Mouse (Mus musculus): Measurements from ENCODE around the gene Krtap10-4. TPM values are rescaled to one million over a fixed set of nuclear protein-coding genes. Genes with fewer than 3 reads are reported as not detected.
A peak's percentile ranks its signal among the peaks of the same experiment; 100 is the strongest.
"Not testable (repeated sequence)": the region's sequence is repeated elsewhere in the genome, so short reads cannot be mapped to it uniquely, and the experiment has no call there.

Krtap10-4 gene
- polyA plus RNA-seq, 1 experiment from 2014 or later = not detected

- Histone ChIP-seq H3K4me3 (replicated peaks; ENCODE audit: low read depth, low read length) (no peak within 1 kb of the TSS), H3K27ac (replicated peaks; ENCODE audit: low read depth, low read length) (peak within 1 kb of the TSS; percentile 37; the same call in 1 of the 2 replicates), H3K4me1 (ENCODE audit: control insufficient read depth, insufficient read depth, low read length) (no peaks in the 10 kb centered on the region), H3K36me3 (ENCODE audit: control insufficient read depth, insufficient read depth, low read length) (no peaks in the 10 kb centered on the region), H3K9me3 (ENCODE audit: control insufficient read depth, low read length) (no peaks in the 10 kb centered on the region), H3K4me2 (ENCODE audit: low read length) (no peak within 1 kb of the TSS), H3K27me3 (ENCODE audit: control insufficient read depth, insufficient read depth, low read length) (no peaks in the 10 kb centered on the region), H3K9ac (replicated peaks; ENCODE audit: low read length) (no peak within 1 kb of the TSS)
- ATAC-seq (ENCODE audit: low FRiP score, low TSS enrichment) (0 out of 2 replicates have a peak, but pooled peaks have one; percentile 17), DNase-seq (no peak)
- 67% methylated on average over 8 of the region's 8 CpGs for WGBS
Observed at GRCm38 (mm10) chr10:77798921-77799508, 27.9 kb downstream of the Krtap10-4 start, which contains the start of gene Gm19668. Gm19668 (minus strand) TSS chr10:77799133.

GRCm38 (mm10) chr10:77798164-77798920 lies 28.6 kb downstream of the Krtap10-4 start:
- not testable (repeated sequence) for H3K9ac ChIP-seq (replicated peaks; ENCODE audit: low read length); H3K9me3 ChIP-seq (ENCODE audit: control insufficient read depth, low read length); H3K4me1 ChIP-seq (ENCODE audit: control insufficient read depth, insufficient read depth, low read length); ATAC-seq (ENCODE audit: low FRiP score, low TSS enrichment); DNase-seq; H3K4me3 ChIP-seq (replicated peaks; ENCODE audit: low read depth, low read length); H3K27me3 ChIP-seq (ENCODE audit: control insufficient read depth, insufficient read depth, low read length); H3K36me3 ChIP-seq (ENCODE audit: control insufficient read depth, insufficient read depth, low read length); H3K4me2 ChIP-seq (ENCODE audit: low read length)
- 45% methylated on average over 3 of the region's 3 CpGs for WGBS
- peak overlapping the region; percentile 37; the same call in 1 of the 2 replicates for H3K27ac ChIP-seq (replicated peaks; ENCODE audit: low read depth, low read length)

GRCm38 (mm10) chr10:77797677-77798076 lies 29.2 kb downstream of the Krtap10-4 start:
- DNase-seq = peak; percentile 11
- ATAC-seq (ENCODE audit: low FRiP score, low TSS enrichment) = no peak
- H3K27ac ChIP-seq (replicated peaks; ENCODE audit: low read depth, low read length) = 0 out of 2 replicates have a peak overlapping the region, but pooled peaks have one; percentile 38

GRCm38 (mm10) chr10:77794976-77795375 lies 31.9 kb downstream of the Krtap10-4 start, which contains the start of gene Gm9639:
Gm9639 (minus strand) TSS chr10:77795076.
- H3K27me3 ChIP-seq (ENCODE audit: control insufficient read depth, insufficient read depth, low read length) = no peaks in the 10 kb centered on the region
- H3K4me3 ChIP-seq (replicated peaks; ENCODE audit: low read depth, low read length) = no peak within 1 kb of the TSS
- no peak for ATAC-seq (ENCODE audit: low FRiP score, low TSS enrichment)
- WGBS = 50% methylated on average over 2 of the region's 2 CpGs
- H3K4me2 ChIP-seq (ENCODE audit: low read length) = no peak within 1 kb of the TSS
- H3K9ac ChIP-seq (replicated peaks; ENCODE audit: low read length) = no peak within 1 kb of the TSS
- H3K27ac ChIP-seq (replicated peaks; ENCODE audit: low read depth, low read length) = no peak within 1 kb of the TSS
- no peaks in the 10 kb centered on the region for H3K4me1 ChIP-seq (ENCODE audit: control insufficient read depth, insufficient read depth, low read length)
- H3K36me3 ChIP-seq (ENCODE audit: control insufficient read depth, insufficient read depth, low read length) = no peaks in the 10 kb centered on the region
- no peaks in the 10 kb centered on the region for H3K9me3 ChIP-seq (ENCODE audit: control insufficient read depth, low read length)
- DNase-seq = no peak

More at GRCm38 (mm10) chr10:77797677-77798076, 29.2 kb downstream of the Krtap10-4 start:
- no peaks in the 10 kb centered on the region for H3K36me3 ChIP-seq (ENCODE audit: control insufficient read depth, insufficient read depth, low read length)
- H3K9me3 ChIP-seq (ENCODE audit: control insufficient read depth, low read length) = no peaks in the 10 kb centered on the region
- no peak overlapping the region for H3K4me3 ChIP-seq (replicated peaks; ENCODE audit: low read depth, low read length)
- no peaks in the 10 kb centered on the region for H3K4me1 ChIP-seq (ENCODE audit: control insufficient read depth, insufficient read depth, low read length)
- H3K9ac ChIP-seq (replicated peaks; ENCODE audit: low read length) = no peak overlapping the region
- H3K4me2 ChIP-seq (ENCODE audit: low read length) = no peak overlapping the region
- WGBS = 19% methylated on average over 3 of the region's 3 CpGs
- H3K27me3 ChIP-seq (ENCODE audit: control insufficient read depth, insufficient read depth, low read length) = no peaks in the 10 kb centered on the region

GRCm38 (mm10) chr10:77788621-77789020 lies 38.3 kb downstream of the Krtap10-4 start:
- ATAC-seq (ENCODE audit: low FRiP score, low TSS enrichment) = no peak
- Histone ChIP-seq H3K9me3 (ENCODE audit: control insufficient read depth, low read length) (no peaks in the 10 kb centered on the region), H3K27ac (replicated peaks; ENCODE audit: low read depth, low read length) (no peak overlapping the region), H3K9ac (replicated peaks; ENCODE audit: low read length) (no peak overlapping the region), H3K36me3 (ENCODE audit: control insufficient read depth, insufficient read depth, low read length) (no peaks in the 10 kb centered on the region), H3K4me3 (replicated peaks; ENCODE audit: low read depth, low read length) (no peak overlapping the region), H3K4me1 (ENCODE audit: control insufficient read depth, insufficient read depth, low read length) (no peaks in the 10 kb centered on the region), H3K4me2 (ENCODE audit: low read length) (no peak overlapping the region), H3K27me3 (ENCODE audit: control insufficient read depth, insufficient read depth, low read length) (no peaks in the 10 kb centered on the region)
- DNase-seq = no peak
- WGBS = 94% methylated on average over 2 of the region's 2 CpGs

GRCm38 (mm10) chr10:77787876-77788275 lies 39.0 kb downstream of the Krtap10-4 start, which contains the start of gene Gm7137:
Gm7137 (minus strand) TSS chr10:77788200.
- DNase-seq = not testable (repeated sequence)

GRCm38 (mm10) chr10:77783396-77783795 lies 43.5 kb downstream of the Krtap10-4 start:
- ATAC-seq (ENCODE audit: low FRiP score, low TSS enrichment); H3K27ac ChIP-seq (replicated peaks; ENCODE audit: low read depth, low read length); H3K4me2 ChIP-seq (ENCODE audit: low read length); DNase-seq; H3K4me1 ChIP-seq (ENCODE audit: control insufficient read depth, insufficient read depth, low read length); H3K36me3 ChIP-seq (ENCODE audit: control insufficient read depth, insufficient read depth, low read length); H3K9me3 ChIP-seq (ENCODE audit: control insufficient read depth, low read length); H3K27me3 ChIP-seq (ENCODE audit: control insufficient read depth, insufficient read depth, low read length); H3K9ac ChIP-seq (replicated peaks; ENCODE audit: low read length); H3K4me3 ChIP-seq (replicated peaks; ENCODE audit: low read depth, low read length): not testable (repeated sequence)
- 87% methylated on average over 1 of the region's 3 CpGs for WGBS

More at GRCm38 (mm10) chr10:77787876-77788275, 39.0 kb downstream of the Krtap10-4 start, which contains the start of gene Gm7137:
- H3K9me3 ChIP-seq (ENCODE audit: control insufficient read depth, low read length); H3K9ac ChIP-seq (replicated peaks; ENCODE audit: low read length); H3K4me2 ChIP-seq (ENCODE audit: low read length); H3K27me3 ChIP-seq (ENCODE audit: control insufficient read depth, insufficient read depth, low read length); H3K36me3 ChIP-seq (ENCODE audit: control insufficient read depth, insufficient read depth, low read length); H3K27ac ChIP-seq (replicated peaks; ENCODE audit: low read depth, low read length); H3K4me3 ChIP-seq (replicated peaks; ENCODE audit: low read depth, low read length); ATAC-seq (ENCODE audit: low FRiP score, low TSS enrichment); H3K4me1 ChIP-seq (ENCODE audit: control insufficient read depth, insufficient read depth, low read length): not testable (repeated sequence)
- WGBS = 83% methylated on average over 1 of the region's 1 CpGs

GRCm38 (mm10) chr10:77782442-77782841 lies 44.5 kb downstream of the Krtap10-4 start, which contains the start of gene Gm3250:
Gm3250 (minus strand) TSS chr10:77782542.
- H3K27ac ChIP-seq (replicated peaks; ENCODE audit: low read depth, low read length); DNase-seq; H3K9me3 ChIP-seq (ENCODE audit: control insufficient read depth, low read length); H3K27me3 ChIP-seq (ENCODE audit: control insufficient read depth, insufficient read depth, low read length); H3K4me2 ChIP-seq (ENCODE audit: low read length); H3K9ac ChIP-seq (replicated peaks; ENCODE audit: low read length); H3K4me3 ChIP-seq (replicated peaks; ENCODE audit: low read depth, low read length); ATAC-seq (ENCODE audit: low FRiP score, low TSS enrichment); H3K4me1 ChIP-seq (ENCODE audit: control insufficient read depth, insufficient read depth, low read length); H3K36me3 ChIP-seq (ENCODE audit: control insufficient read depth, insufficient read depth, low read length): not testable (repeated sequence)
- 60% methylated on average over 1 of the region's 1 CpGs for WGBS
